Mouse (Mus musculus): Measurements from ENCODE around the gene Gpd1l. TPM values are rescaled to one million over a fixed set of nuclear protein-coding genes. Genes with fewer than 3 reads are reported as not detected.

The Gpd1l gene
- polyA plus RNA-seq, 1 experiment: 14.4 TPM

- Histone ChIP-seq H3K36me3 (ENCODE audit: control insufficient read depth, insufficient read depth, low read length, poor library complexity, severe bottlenecking) (no peaks in the 10 kb centered on the region), H3K27ac (ENCODE audit: insufficient read depth, low read length) (no peak overlapping the region), H3K4me1 (ENCODE audit: control insufficient read depth, insufficient read depth, low read length) (no peaks in the 10 kb centered on the region), H3K4me3 (ENCODE audit: low read depth, low read length) (no peak overlapping the region), H3K27me3 (ENCODE audit: control insufficient read depth, insufficient read depth, low read length, poor library complexity, severe bottlenecking) (no peaks in the 10 kb centered on the region), H3K9me3 (replicated peaks; ENCODE audit: control insufficient read depth, insufficient read depth, low read length, poor library complexity, severe bottlenecking) (no peaks in the 10 kb centered on the region), H3K9ac (ENCODE audit: low read depth, poor library complexity, severe bottlenecking) (no peak overlapping the region)
- no peak for TF ChIP-seq CTCF (IDR thresholded peaks at IDR 0.05; ENCODE audit: low read depth, low read length)
- no peak for TF ChIP-seq EP300 (IDR thresholded peaks at IDR 0.05; ENCODE audit: insufficient read depth, low read depth, low read length)
- no peak for TF ChIP-seq POLR2A (IDR thresholded peaks at IDR 0.05; ENCODE audit: insufficient read depth, low read length)
Measured at GRCm38 (mm10) chr9:114948395-114948794, 14.6 kb upstream of the Gpd1l start.

GRCm38 (mm10) chr9:114945576-114945975 lies 11.8 kb upstream of the Gpd1l start:
- Histone ChIP-seq H3K4me1 (ENCODE audit: control insufficient read depth, insufficient read depth, low read length) (no peaks in the 10 kb centered on the region), H3K9ac (ENCODE audit: low read depth, poor library complexity, severe bottlenecking) (no peak overlapping the region), H3K36me3 (ENCODE audit: control insufficient read depth, insufficient read depth, low read length, poor library complexity, severe bottlenecking) (no peaks in the 10 kb centered on the region), H3K9me3 (replicated peaks; ENCODE audit: control insufficient read depth, insufficient read depth, low read length, poor library complexity, severe bottlenecking) (peaks cover 8% of the 10 kb centered on the region; the same call in 1 of the 2 replicates), H3K27me3 (ENCODE audit: control insufficient read depth, insufficient read depth, low read length, poor library complexity, severe bottlenecking) (no peaks in the 10 kb centered on the region), H3K27ac (ENCODE audit: insufficient read depth, low read length) (no peak overlapping the region), H3K4me3 (ENCODE audit: low read depth, low read length) (no peak overlapping the region)
- no peak for TF ChIP-seq CTCF (IDR thresholded peaks at IDR 0.05; ENCODE audit: low read depth, low read length)
- TF ChIP-seq POLR2A (IDR thresholded peaks at IDR 0.05; ENCODE audit: insufficient read depth, low read length): no peak
- TF ChIP-seq EP300 (IDR thresholded peaks at IDR 0.05; ENCODE audit: insufficient read depth, low read depth, low read length): no peak

DNA sequence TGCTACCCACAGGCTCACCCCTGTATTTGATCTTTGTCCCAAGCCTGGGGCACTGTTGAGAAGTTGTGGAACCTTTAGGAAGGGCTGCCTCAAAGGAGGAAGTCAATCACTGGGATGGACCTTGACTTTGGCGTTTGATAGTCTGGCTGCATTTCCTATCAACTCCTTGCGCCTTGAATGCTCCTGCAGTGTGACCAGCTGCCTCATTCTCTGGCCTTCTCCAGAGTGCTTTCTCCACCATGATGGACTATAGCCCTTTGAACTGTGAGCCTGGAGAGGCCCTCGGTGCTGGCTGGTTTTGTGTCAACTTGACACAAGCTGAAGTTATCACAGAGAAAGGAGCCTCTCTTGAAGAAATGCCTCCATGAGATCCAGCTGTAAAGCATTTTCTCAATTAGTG lies 10.9 kb upstream of the Gpd1l start:
- Histone ChIP-seq H3K9me3 (replicated peaks; ENCODE audit: control insufficient read depth, insufficient read depth, low read length, poor library complexity, severe bottlenecking) (peaks cover 8% of the 10 kb centered on the region; the same call in 1 of the 2 replicates), H3K27ac (ENCODE audit: insufficient read depth, low read length) (no peak overlapping the region), H3K9ac (ENCODE audit: low read depth, poor library complexity, severe bottlenecking) (no peak overlapping the region), H3K4me3 (ENCODE audit: low read depth, low read length) (no peak overlapping the region), H3K36me3 (ENCODE audit: control insufficient read depth, insufficient read depth, low read length, poor library complexity, severe bottlenecking) (no peaks in the 10 kb centered on the region), H3K27me3 (ENCODE audit: control insufficient read depth, insufficient read depth, low read length, poor library complexity, severe bottlenecking) (no peaks in the 10 kb centered on the region), H3K4me1 (ENCODE audit: control insufficient read depth, insufficient read depth, low read length) (no peaks in the 10 kb centered on the region)
- no peak for TF ChIP-seq CTCF (IDR thresholded peaks at IDR 0.05; ENCODE audit: low read depth, low read length)
- TF ChIP-seq POLR2A (IDR thresholded peaks at IDR 0.05; ENCODE audit: insufficient read depth, low read length): no peak
- no peak for TF ChIP-seq EP300 (IDR thresholded peaks at IDR 0.05; ENCODE audit: insufficient read depth, low read depth, low read length)

- Histone ChIP-seq H3K27me3 (ENCODE audit: control insufficient read depth, insufficient read depth, low read length, poor library complexity, severe bottlenecking) (no peaks in the 10 kb centered on the region), H3K9me3 (replicated peaks; ENCODE audit: control insufficient read depth, insufficient read depth, low read length, poor library complexity, severe bottlenecking) (0 out of 2 replicates have a peak, but pooled peaks cover under 1% of the 10 kb centered on the region), H3K9ac (ENCODE audit: low read depth, poor library complexity, severe bottlenecking) (no peak overlapping the region), H3K4me3 (ENCODE audit: low read depth, low read length) (no peak overlapping the region), H3K27ac (ENCODE audit: insufficient read depth, low read length) (no peak overlapping the region), H3K36me3 (ENCODE audit: control insufficient read depth, insufficient read depth, low read length, poor library complexity, severe bottlenecking) (no peaks in the 10 kb centered on the region), H3K4me1 (ENCODE audit: control insufficient read depth, insufficient read depth, low read length) (peaks cover 2% of the 10 kb centered on the region)
- TF ChIP-seq EP300 (IDR thresholded peaks at IDR 0.05; ENCODE audit: insufficient read depth, low read depth, low read length) (no peak), CTCF (IDR thresholded peaks at IDR 0.05; ENCODE audit: low read depth, low read length) (peak; percentile 10)
Measured at GRCm38 (mm10) chr9:114936687-114937086, 2.9 kb upstream of the Gpd1l start.

GRCm38 (mm10) chr9:114935321-114935720 lies 1.5 kb upstream of the Gpd1l start:
- H3K27ac ChIP-seq (ENCODE audit: insufficient read depth, low read length): no peak overlapping the region

DNA sequence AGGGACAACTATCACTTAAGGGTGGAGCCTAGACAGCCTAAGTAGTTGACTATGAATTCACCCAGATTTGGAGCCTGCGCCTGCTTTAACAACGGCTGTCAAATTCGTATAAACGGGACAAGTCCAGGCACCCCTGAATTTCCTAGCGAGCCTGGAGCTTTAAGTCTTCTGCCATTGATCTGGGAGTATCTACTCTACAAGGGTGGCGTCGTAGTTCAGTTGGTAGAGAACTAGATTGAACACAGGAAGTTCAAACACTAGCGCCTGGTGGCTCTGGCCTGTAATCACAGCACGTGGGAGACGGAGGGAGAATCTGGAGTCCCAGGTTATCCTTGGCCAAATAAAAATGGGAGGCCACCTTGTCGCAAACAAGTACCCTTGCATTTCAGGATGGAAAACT lies 444 bp upstream of the Gpd1l start:
- Histone ChIP-seq H3K4me3 (ENCODE audit: low read depth, low read length) (peak overlapping the region; percentile 29), H3K9ac (ENCODE audit: low read depth, poor library complexity, severe bottlenecking) (no peak overlapping the region), H3K4me1 (ENCODE audit: control insufficient read depth, insufficient read depth, low read length) (peaks cover 2% of the 10 kb centered on the region), H3K27ac (ENCODE audit: insufficient read depth, low read length) (no peak overlapping the region), H3K27me3 (ENCODE audit: control insufficient read depth, insufficient read depth, low read length, poor library complexity, severe bottlenecking) (no peaks in the 10 kb centered on the region), H3K36me3 (ENCODE audit: control insufficient read depth, insufficient read depth, low read length, poor library complexity, severe bottlenecking) (no peaks in the 10 kb centered on the region), H3K9me3 (replicated peaks; ENCODE audit: control insufficient read depth, insufficient read depth, low read length, poor library complexity, severe bottlenecking) (no peaks in the 10 kb centered on the region)
- TF ChIP-seq EP300 (IDR thresholded peaks at IDR 0.05; ENCODE audit: insufficient read depth, low read depth, low read length) (no peak), CTCF (IDR thresholded peaks at IDR 0.05; ENCODE audit: low read depth, low read length) (no peak), POLR2A (IDR thresholded peaks at IDR 0.05; ENCODE audit: insufficient read depth, low read length) (no peak)

More at GRCm38 (mm10) chr9:114935321-114935720, 1.5 kb upstream of the Gpd1l start:
- H3K9me3 ChIP-seq (replicated peaks; ENCODE audit: control insufficient read depth, insufficient read depth, low read length, poor library complexity, severe bottlenecking): no peaks in the 10 kb centered on the region
- no peak overlapping the region for H3K4me3 ChIP-seq (ENCODE audit: low read depth, low read length)
- peaks cover 2% of the 10 kb centered on the region for H3K4me1 ChIP-seq (ENCODE audit: control insufficient read depth, insufficient read depth, low read length)
- H3K36me3 ChIP-seq (ENCODE audit: control insufficient read depth, insufficient read depth, low read length, poor library complexity, severe bottlenecking): no peaks in the 10 kb centered on the region
- H3K9ac ChIP-seq (ENCODE audit: low read depth, poor library complexity, severe bottlenecking): no peak overlapping the region
- no peak for TF ChIP-seq EP300 (IDR thresholded peaks at IDR 0.05; ENCODE audit: insufficient read depth, low read depth, low read length)
- no peak for TF ChIP-seq CTCF (IDR thresholded peaks at IDR 0.05; ENCODE audit: low read depth, low read length)
- TF ChIP-seq POLR2A (IDR thresholded peaks at IDR 0.05; ENCODE audit: insufficient read depth, low read length): no peak
- no peaks in the 10 kb centered on the region for H3K27me3 ChIP-seq (ENCODE audit: control insufficient read depth, insufficient read depth, low read length, poor library complexity, severe bottlenecking)
